Mouse (Mus musculus) liver, postnatal 0 days (tissue): ENCODE measurements at regions not wholly inside any gene's neighbourhood (a gene's known extent, or its start where the extent isn't known, plus 50 kb on each side); places are given as distances from the start of the nearest gene placed in this dataset.

Experiments used
- ATAC-seq: fragments of 200-750 bp; cut with Nextera tagmentation; 2 replicates; pipeline ENCODE4 v1.8.0; 2017; ENCODE audit warnings: mild to moderate bottlenecking, moderate library complexity
- DNase-seq: peaks from one replicate; pipeline ENCODE4 v3.0.0-alpha.2; 2016
- H3K27ac ChIP-seq: fragments of 300-500 bp; sonication (generic); 2 replicates; pipeline ENCODE4 v1.5.1; 2014; ENCODE audit warnings: antibody characterized with exemption, moderate library complexity, mild to moderate bottlenecking, low read depth
- H3K27me3 ChIP-seq: fragments of 300-500 bp; sonication (generic); 2 replicates; pipeline ENCODE4 v1.6.1; 2014; ENCODE audit warnings: low read length, control low read depth, mixed read lengths; ENCODE audit not compliant: insufficient read depth
- H3K36me3 ChIP-seq: fragments of 300-500 bp; sonication (generic); replicated peaks from 2 replicates; pipeline ENCODE4 v1.6.1; 2014; ENCODE audit warnings: mild to moderate bottlenecking, control low read depth, low read length, moderate library complexity, mixed read lengths; ENCODE audit not compliant: insufficient read depth
- H3K4me1 ChIP-seq: fragments of 300-500 bp; sonication (generic); 2 replicates; pipeline ENCODE4 v1.6.1; 2014; ENCODE audit warnings: antibody characterized with exemption, mild to moderate bottlenecking, control low read depth; ENCODE audit not compliant: insufficient read depth
- H3K4me2 ChIP-seq: fragments of 300-500 bp; sonication (generic); 2 replicates; pipeline ENCODE4 v1.6.1; 2014; ENCODE audit warnings: low read depth, mild to moderate bottlenecking, low read length, moderate library complexity, mixed read lengths
- H3K4me3 ChIP-seq: fragments of 300-500 bp; sonication (generic); 2 replicates; pipeline ENCODE4 v1.5.1; 2014; ENCODE audit warnings: low read depth, low read length
- H3K9ac ChIP-seq: fragments of 300-500 bp; sonication (generic); replicated peaks from 2 replicates; pipeline ENCODE4 v1.6.1; 2014; ENCODE audit warnings: mild to moderate bottlenecking, moderate library complexity
- H3K9me3 ChIP-seq: fragments of 300-500 bp; sonication (generic); 2 replicates; pipeline ENCODE4 v1.6.1; 2016; ENCODE audit warnings: mild to moderate bottlenecking, control low read depth, low read length, mixed read lengths
- CTCF ChIP-seq: sonication (generic); IDR thresholded peaks from 2 replicates; pipeline ENCODE4 v1.5.1; 2016; ENCODE audit warnings: antibody characterized with exemption, low read depth
- EP300 ChIP-seq: IDR thresholded peaks from 2 replicates; pipeline ENCODE4 v1.6.1; 2016; ENCODE audit warnings: antibody characterized with exemption, low read depth, mild to moderate bottlenecking
- WGBS: fragments of 180-500 bp; shearing (Covaris S2); extraction: QIAGEN DNeasy Blood & Tissue Kit; methylation state at CpG from one replicate; pipeline ENCODE4 v1.1.7; 2014; ENCODE audit not compliant: insufficient replicate concordance; 5-methylcytosine and 5-hydroxymethylcytosine counted together

GRCm38 (mm10) chr1:194428586-194428985, 189.4 kb upstream of the Plxna2 start:
- Histone ChIP-seq H3K36me3 (no peaks in the 10 kb centered on the region), H3K9ac (no peak overlapping the region), H3K4me2 (no peak overlapping the region), H3K4me3 (no peak overlapping the region), H3K4me1 (no peaks in the 10 kb centered on the region; the same call in none of the 2 replicates), H3K27me3 (no peaks in the 10 kb centered on the region), H3K9me3 (no peaks in the 10 kb centered on the region), H3K27ac (no peak overlapping the region)
- ATAC-seq = no peak
- no peak for DNase-seq
- WGBS = 56% methylated on average over 3 of the region's 3 CpGs
- TF ChIP-seq CTCF (no peak), EP300 (no peak)

GRCm38 (mm10) chr1:194426293-194426692, 191.7 kb upstream of the Plxna2 start:
- no peaks in the 10 kb centered on the region for H3K27me3 ChIP-seq
- no peak for ATAC-seq
- WGBS = 63% methylated on average over 6 of the region's 6 CpGs

GRCm38 (mm10) chr1:194424201-194424600, 193.8 kb upstream of the Plxna2 start:
- WGBS = 67% methylated on average over 2 of the region's 2 CpGs
- no peak for DNase-seq
- no peak overlapping the region for H3K4me3 ChIP-seq

More at GRCm38 (mm10) chr1:194426293-194426692, 191.7 kb upstream of the Plxna2 start:
- Histone ChIP-seq H3K4me1 (no peaks in the 10 kb centered on the region; the same call in none of the 2 replicates), H3K9ac (no peak overlapping the region), H3K9me3 (no peaks in the 10 kb centered on the region), H3K4me2 (no peak overlapping the region), H3K27ac (no peak overlapping the region), H3K4me3 (no peak overlapping the region), H3K36me3 (no peaks in the 10 kb centered on the region)
- DNase-seq = no peak
- TF ChIP-seq EP300 (no peak), CTCF (no peak)

GRCm38 (mm10) chr1:194412193-194412592, 205.8 kb upstream of the Plxna2 start:
- no peaks in the 10 kb centered on the region for H3K27me3 ChIP-seq
- TF ChIP-seq CTCF (no peak), EP300 (no peak)
- H3K4me2 ChIP-seq = no peak overlapping the region
- H3K9ac ChIP-seq = no peak overlapping the region
- no peaks in the 10 kb centered on the region for H3K4me1 ChIP-seq
- H3K4me3 ChIP-seq = no peak overlapping the region
- DNase-seq = no peak
- no peaks in the 10 kb centered on the region for H3K36me3 ChIP-seq
- 73% methylated on average over 5 of the region's 5 CpGs for WGBS
- ATAC-seq = no peak
- H3K27ac ChIP-seq = no peak overlapping the region
- H3K9me3 ChIP-seq = no peaks in the 10 kb centered on the region

More at GRCm38 (mm10) chr1:194424201-194424600, 193.8 kb upstream of the Plxna2 start:
- no peaks in the 10 kb centered on the region for H3K36me3 ChIP-seq
- no peak overlapping the region for H3K4me2 ChIP-seq
- H3K4me1 ChIP-seq = no peaks in the 10 kb centered on the region; the same call in none of the 2 replicates
- no peak overlapping the region for H3K27ac ChIP-seq
- ATAC-seq = no peak
- no peaks in the 10 kb centered on the region for H3K9me3 ChIP-seq
- TF ChIP-seq CTCF = no peak
- no peak for TF ChIP-seq EP300
- H3K9ac ChIP-seq = no peak overlapping the region
- H3K27me3 ChIP-seq = no peaks in the 10 kb centered on the region

GRCm38 (mm10) chr1:194411788-194412187, 206.2 kb upstream of the Plxna2 start:
- H3K4me1 ChIP-seq = no peaks in the 10 kb centered on the region
- no peak overlapping the region for H3K27ac ChIP-seq
- H3K4me2 ChIP-seq = no peak overlapping the region
- no peak overlapping the region for H3K4me3 ChIP-seq
- no peaks in the 10 kb centered on the region for H3K36me3 ChIP-seq
- H3K27me3 ChIP-seq = no peaks in the 10 kb centered on the region
- DNase-seq (no peak), ATAC-seq (no peak)
- H3K9me3 ChIP-seq = no peaks in the 10 kb centered on the region
- WGBS = 61% methylated on average over 2 of the region's 2 CpGs
- TF ChIP-seq CTCF (no peak), EP300 (no peak)
- no peak overlapping the region for H3K9ac ChIP-seq

GRCm38 (mm10) chr1:194399281-194399680, 218.7 kb upstream of the Plxna2 start:
- Histone ChIP-seq H3K9ac (no peak overlapping the region), H3K4me2 (no peak overlapping the region), H3K4me3 (no peak overlapping the region), H3K4me1 (peaks cover under 1% of the 10 kb centered on the region; the same call in 1 of the 2 replicates), H3K27ac (no peak overlapping the region), H3K27me3 (no peaks in the 10 kb centered on the region), H3K9me3 (no peaks in the 10 kb centered on the region), H3K36me3 (no peaks in the 10 kb centered on the region)
- ATAC-seq (no peak), DNase-seq (no peak)
- TF ChIP-seq EP300 (no peak), CTCF (no peak)
